ENCODE assay signal across 22 mouse cellular contexts in genomic region chr9:32927656-32928055, GRCm38 (mm10).
DNase-seq lines count a peak whose midpoint lies in the region; TF ChIP-seq lines count a peak whose summit lies in the region.
"Had no signal": no experiment of that assay in that cellular context is flagged by ENCODE, and none has a peak within 500 bp of the region (broad histone marks: within the 10 kb centered on the region; RNA-seq: fewer than 3 reads in every experiment).

No protein-coding gene starts in this region.

- TF ChIP-seq CTCF in heart, adult 2 months (IDR thresholded peaks at IDR 0.05), result no peak
- no peak for TF ChIP-seq CTCF in spleen, adult 2 months (IDR thresholded peaks at IDR 0.05; ENCODE audit: extremely low read depth, insufficient read depth, insufficient read length, insufficient replicate concordance)
- no peak for TF ChIP-seq CTCF in small intestine, adult 2 months (IDR thresholded peaks at IDR 0.05; ENCODE audit: extremely low read depth, insufficient read length, insufficient replicate concordance, low read depth, low read length)

- no peaks in the 10 kb centered on the region for H3K27me3 ChIP-seq in heart, adult 2 months (ENCODE audit: control insufficient read depth, insufficient read depth, low read length)
- no peaks in the 10 kb centered on the region for H3K27me3 ChIP-seq in spleen, adult 2 months (ENCODE audit: control insufficient read depth, insufficient read depth, low read length)
- no peaks in the 10 kb centered on the region for H3K27me3 ChIP-seq in small intestine, adult 2 months (ENCODE audit: control insufficient read depth, insufficient read depth, low read length)
- H3K27me3 ChIP-seq: embryonic facial prominence, embryonic 15.5 days; forebrain, embryonic 12.5 days had no signal

- H3K36me3 ChIP-seq in heart, adult 2 months (ENCODE audit: control insufficient read depth, insufficient read depth, low read length), result peaks cover 11% of the 10 kb centered on the region
- no peaks in the 10 kb centered on the region for H3K36me3 ChIP-seq in spleen, adult 2 months (ENCODE audit: control insufficient read depth, insufficient read depth, low read length)
- H3K36me3 ChIP-seq in small intestine, adult 2 months (ENCODE audit: control insufficient read depth, insufficient read depth, low read length), result no peaks in the 10 kb centered on the region
- H3K36me3 ChIP-seq: embryonic facial prominence, embryonic 13.5 days; embryonic facial prominence, embryonic 15.5 days; forebrain, embryonic 10.5 days; forebrain, embryonic 12.5 days had no signal

- no peak overlapping the region for H3K9ac ChIP-seq in heart, adult 2 months (ENCODE audit: low read depth, low read length)
- H3K9ac ChIP-seq: embryonic facial prominence, embryonic 13.5 days; embryonic facial prominence, embryonic 15.5 days; forebrain, embryonic 12.5 days had no signal

- intact Hi-C loops in heart, adult 2 months (cut with DNase I), result no loop called here

- H3K79me2 ChIP-seq in heart, adult 2 months (replicated peaks; ENCODE audit: control insufficient read depth, insufficient read depth, low read length), result no peaks in the 10 kb centered on the region

- H3K4me1 ChIP-seq in heart, adult 2 months (ENCODE audit: control insufficient read depth, insufficient read depth, low read length), result peaks cover 17% of the 10 kb centered on the region
- H3K4me1 ChIP-seq in spleen, adult 2 months (ENCODE audit: control insufficient read depth, insufficient read depth, insufficient read length), result peaks cover 14% of the 10 kb centered on the region
- no peaks in the 10 kb centered on the region for H3K4me1 ChIP-seq in small intestine, adult 2 months (ENCODE audit: control insufficient read depth, insufficient read depth, insufficient read length, low read length)
- H3K4me1 ChIP-seq: forebrain, embryonic 10.5 days; forebrain, embryonic 12.5 days had no signal

- WGBS in heart, adult 2 months, result 85% methylated on average over 1 of the region's 1 CpGs
- WGBS in spleen, adult 2 months, result 93% methylated on average over 1 of the region's 1 CpGs
- 92% methylated on average over 1 of the region's 1 CpGs for WGBS in small intestine, adult 2 months

- peak overlapping the region; percentile 5; the same call in 1 of the 2 replicates for H3K27ac ChIP-seq in heart, adult 2 months
- peak overlapping the region; percentile 84 for H3K27ac ChIP-seq in spleen, adult 2 months (ENCODE audit: insufficient read depth, low read length)
- H3K27ac ChIP-seq in small intestine, adult 2 months (ENCODE audit: insufficient read depth, low read depth, low read length), result peak overlapping the region; percentile 54; the same call in 1 of the 2 replicates
- H3K27ac ChIP-seq: embryonic facial prominence, embryonic 13.5 days; embryonic facial prominence, embryonic 15.5 days; forebrain, embryonic 10.5 days; forebrain, embryonic 12.5 days had no signal

- DNase-seq in heart, adult 2 months, result no peak
- DNase-seq in heart, adult 9 months (ENCODE audit: low spot score in 2 of 2), result no peak
- no peak for DNase-seq in spleen, adult 2 months (ENCODE audit: low read depth in 1 of 2, low spot score in 2 of 2)
- no peak for DNase-seq in spleen, postnatal 10 days (ENCODE audit: low spot score in 2 of 2)
- peak; percentile 33 for DNase-seq in thymus, postnatal 25 days
- no peak for DNase-seq in thymus, postnatal 0 days (ENCODE audit: low spot score)
- DNase-seq in cerebellum, postnatal 14 days, result no peak
- DNase-seq: adrenal gland, adult 2 months; adrenal gland, postnatal 10 days; adrenal gland, postnatal 25 days; cerebellum, adult 11 months; cerebellum, adult 18-20 months; cerebellum, adult 8-10 months; cerebellum, postnatal 10 days; cerebellum, postnatal 36 days; embryo, embryonic 11 days had no signal

- TF ChIP-seq EP300 in heart, adult 2 months (IDR thresholded peaks at IDR 0.05; ENCODE audit: insufficient read depth, low read depth, low read length), result no peak

- no peak overlapping the region for H3K4me3 ChIP-seq in heart, adult 2 months
- H3K4me3 ChIP-seq in spleen, adult 2 months (ENCODE audit: extremely low read depth, insufficient read depth, insufficient read length), result no peak overlapping the region
- no peak overlapping the region for H3K4me3 ChIP-seq in small intestine, adult 2 months (ENCODE audit: low read depth, low read length)
- H3K4me3 ChIP-seq: embryonic facial prominence, embryonic 13.5 days; embryonic facial prominence, embryonic 15.5 days; erythroblast, embryonic 14.5 days; forebrain, embryonic 10.5 days; forebrain, embryonic 12.5 days had no signal

- TF ChIP-seq POLR2A in heart, adult 2 months (IDR thresholded peaks at IDR 0.05; ENCODE audit: insufficient read depth, low read depth, low read length), result no peak
- no peak for TF ChIP-seq POLR2A in spleen, adult 2 months (IDR thresholded peaks at IDR 0.05; ENCODE audit: low read depth, low read length)
- TF ChIP-seq POLR2A in small intestine, adult 2 months (IDR thresholded peaks at IDR 0.05; ENCODE audit: low read depth, low read length), result no peak

Comparison
In these comparisons a context has a peak if more than half of its experiments do, and no peak if none do; other contexts are left out.
1. H3K27ac ChIP-seq: peak in every context shown above with its lines; median percentile 84 in spleen, adult 2 months; 54 in small intestine, adult 2 months; 5 in heart, adult 2 months.